Mouse (Mus musculus) adrenal gland, postnatal 10 days (tissue): ENCODE measurements at regions not wholly inside any gene's neighbourhood (a gene's known extent, or its start where the extent isn't known, plus 50 kb on each side); places are given as distances from the start of the nearest gene placed in this dataset.

Source experiments
- DNase-seq: peaks from one replicate; pipeline ENCODE4 v3.0.0; 2021; ENCODE audit warnings: mixed read lengths

DNA sequence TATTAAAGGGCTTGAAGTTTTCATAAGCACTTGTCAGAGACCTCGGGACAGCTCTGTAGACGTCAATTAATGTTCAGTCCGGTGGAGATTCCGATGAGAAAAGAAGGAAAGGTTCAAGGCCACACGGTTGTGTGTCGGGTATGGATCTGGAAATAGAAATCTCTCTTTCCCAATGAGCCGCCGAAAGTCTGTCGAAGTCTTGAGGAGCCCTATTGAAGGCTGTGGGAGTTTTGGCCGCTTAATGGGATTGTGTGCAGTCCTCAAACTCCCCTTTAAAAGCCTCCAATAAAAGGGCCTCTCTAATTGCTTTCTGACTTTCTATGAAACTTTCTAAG is 92.0 kb upstream of the Dio3 start:
- DNase-seq: no peak

DNA sequence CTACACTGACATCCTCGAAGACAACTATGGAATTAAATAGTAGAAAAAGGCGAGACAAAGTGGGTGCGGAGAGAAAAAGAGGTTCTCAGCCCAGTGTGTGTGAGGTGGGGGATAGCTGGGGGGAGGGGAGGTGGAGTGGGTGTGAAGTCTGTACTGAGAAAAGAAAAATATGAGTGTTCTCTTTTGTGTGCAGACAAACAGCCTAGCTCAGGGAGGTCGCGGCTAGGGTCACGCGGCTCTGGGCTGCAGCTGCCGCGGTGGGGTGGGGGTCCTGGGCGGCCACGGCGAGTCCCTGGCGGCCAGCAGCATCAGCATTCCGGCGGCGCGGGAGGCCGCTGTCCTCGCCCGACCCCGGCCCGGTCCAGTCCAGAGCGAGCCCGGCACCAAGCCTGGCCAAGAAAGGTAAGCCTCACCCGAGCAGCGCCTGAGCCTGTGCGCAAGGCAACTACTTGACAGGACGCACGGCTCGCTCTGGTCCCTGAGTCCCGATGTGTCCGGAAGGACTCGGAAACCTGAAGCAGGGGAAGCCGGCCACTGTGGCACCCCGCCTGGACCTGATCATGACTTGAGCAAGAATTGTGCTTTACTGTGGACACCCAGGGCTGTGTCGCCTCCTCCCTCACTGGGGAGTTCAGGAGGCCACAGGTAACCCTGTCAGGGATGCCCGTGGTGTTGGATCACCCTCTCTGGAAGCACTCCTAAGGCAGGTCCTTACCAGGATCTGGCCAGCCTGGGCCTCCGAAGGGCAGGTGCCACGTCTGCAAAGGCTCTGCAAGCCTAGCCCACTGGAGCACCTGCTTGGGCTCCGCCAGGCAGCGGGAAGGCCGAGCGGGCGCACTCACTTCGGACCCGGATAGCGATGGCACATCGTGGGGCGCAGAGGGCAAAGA is 91.4 kb upstream of the Dio3 start:
- DNase-seq: no peak

DNA sequence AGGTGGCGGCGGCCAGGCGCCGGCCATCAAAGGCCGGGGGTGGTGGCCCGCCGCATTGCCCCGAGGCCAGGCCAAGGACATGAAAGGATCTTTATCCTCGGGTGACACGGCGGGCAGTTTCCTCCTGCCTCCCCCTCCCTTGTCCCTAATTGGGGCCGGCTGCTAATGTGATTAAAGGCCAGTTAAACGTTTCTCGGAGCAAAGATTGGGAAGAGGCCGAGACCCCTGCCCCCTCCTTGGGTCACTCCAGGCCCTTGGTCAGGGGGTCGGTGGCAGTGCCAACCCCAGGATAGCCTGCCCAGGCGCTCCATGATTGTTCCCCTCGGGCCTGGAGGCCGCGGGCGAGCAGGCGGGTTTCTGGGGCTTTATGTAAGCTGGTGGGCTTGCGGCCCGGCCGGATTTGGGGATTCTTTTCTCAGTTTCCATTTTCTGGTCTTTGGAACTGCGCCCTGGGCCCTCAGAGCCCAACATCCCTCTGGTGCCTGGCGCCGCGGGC is 90.7 kb upstream of the Dio3 start:
- DNase-seq: no peak

DNA sequence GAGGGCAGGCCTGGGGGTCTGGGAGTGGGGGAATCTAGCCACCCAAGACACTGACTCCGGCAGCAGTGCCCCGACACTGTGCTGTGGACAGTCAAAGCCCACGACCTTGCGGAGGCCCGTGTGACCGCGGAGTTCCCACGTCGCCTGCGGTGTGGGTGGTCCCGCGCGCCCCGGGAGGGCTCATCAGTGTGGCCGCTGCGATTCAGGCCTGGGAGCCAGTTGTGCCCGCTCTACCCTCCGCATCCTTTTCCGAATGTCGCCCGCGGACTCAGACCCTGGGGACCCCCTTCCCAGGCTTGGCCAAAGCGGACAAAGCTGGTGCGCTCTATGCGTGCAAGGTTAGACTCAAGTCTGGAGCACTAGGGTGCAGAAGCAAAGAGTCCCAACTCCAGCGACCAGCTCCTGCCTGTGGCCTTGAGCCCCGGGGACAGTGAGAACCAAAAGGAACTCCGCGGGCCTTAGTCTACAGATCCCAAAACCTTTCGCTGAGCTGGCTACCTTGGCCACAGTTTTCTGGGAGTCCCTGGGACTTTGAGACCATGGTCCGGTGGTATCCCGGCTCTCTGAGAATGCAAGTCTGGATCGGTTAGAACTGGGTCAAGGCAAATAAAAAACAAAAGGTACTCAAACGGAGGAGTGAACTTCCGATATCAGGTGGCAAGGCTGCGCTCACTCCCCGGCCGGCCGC is 90.1 kb upstream of the Dio3 start:
- DNase-seq: no peak

DNA sequence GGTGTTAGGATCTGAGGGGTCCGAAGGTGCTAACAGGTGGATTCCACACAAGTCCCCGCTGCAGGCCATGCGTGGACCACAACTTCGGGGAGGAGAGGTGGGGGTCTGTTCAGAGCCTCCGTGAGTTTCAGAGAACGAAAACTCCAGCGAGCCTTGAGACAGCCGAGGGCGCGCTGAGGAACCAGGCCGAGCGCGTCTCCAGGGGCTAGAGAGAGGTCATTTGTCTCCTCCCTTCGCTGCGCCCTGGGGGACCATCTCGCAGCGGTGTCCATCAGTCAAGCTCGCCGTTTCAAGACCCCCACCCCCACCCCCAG is 89.6 kb upstream of the Dio3 start:
- DNase-seq: no peak

DNA sequence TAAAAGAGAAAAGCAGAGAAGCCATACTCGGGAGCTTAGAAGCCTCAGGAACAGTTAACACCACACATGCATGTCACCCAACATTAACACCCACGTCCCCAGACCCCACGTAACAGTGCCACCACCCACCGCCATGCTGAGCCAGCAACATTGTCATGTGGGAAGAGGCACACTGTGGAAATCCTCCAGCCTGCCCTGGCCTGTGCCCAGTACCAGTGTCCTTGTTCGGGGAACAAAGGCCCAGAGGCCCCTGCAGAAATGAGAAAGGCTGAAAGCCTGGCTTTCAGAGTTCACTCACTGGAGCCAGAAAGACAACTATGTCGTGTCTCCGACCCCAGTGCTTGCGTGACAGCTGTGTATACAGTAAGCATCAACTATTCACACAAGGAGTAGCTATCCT is 86.7 kb upstream of the Dio3 start:
- peak; percentile 45 for DNase-seq

DNA sequence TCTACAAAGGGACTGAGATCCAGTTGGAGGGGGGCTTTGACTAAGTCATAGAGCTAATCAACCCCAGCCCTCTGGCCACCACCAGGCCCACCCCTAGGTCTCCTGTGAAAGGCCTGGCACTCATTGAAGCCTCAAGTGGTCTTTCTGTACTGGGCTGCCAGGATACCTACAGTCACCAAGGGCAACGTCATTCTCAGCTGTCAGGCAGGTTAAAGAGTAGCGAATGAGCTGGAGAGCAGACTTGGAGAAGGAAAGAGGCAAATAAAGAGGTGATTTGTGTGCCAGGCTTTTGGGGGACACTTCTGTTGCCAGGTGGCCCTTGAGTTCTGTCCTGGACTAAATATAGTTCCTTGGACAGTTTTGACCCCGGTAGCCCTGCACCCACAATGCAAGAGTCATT is 81.5 kb upstream of the Dio3 start:
- DNase-seq: no peak

DNA sequence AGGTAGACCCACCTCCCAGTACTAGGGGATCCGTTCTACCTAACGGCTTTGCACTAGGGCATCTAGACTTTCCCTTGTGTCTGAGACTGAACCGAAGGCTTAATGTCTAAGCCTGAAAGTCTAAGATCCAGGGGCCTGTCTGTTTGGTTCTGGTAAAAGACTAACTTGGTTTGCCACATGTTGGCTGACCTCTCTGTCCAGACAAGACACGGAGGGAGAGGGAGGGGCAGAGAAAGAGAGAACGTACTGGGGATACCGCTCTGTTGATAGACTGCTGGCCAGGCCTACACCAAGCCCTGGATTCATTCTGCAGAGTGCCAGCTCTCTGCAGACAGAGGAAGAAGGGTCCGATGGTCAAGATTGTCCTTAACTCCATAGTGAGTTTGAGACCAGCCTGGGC is 78.4 kb upstream of the Dio3 start:
- no peak for DNase-seq

DNA sequence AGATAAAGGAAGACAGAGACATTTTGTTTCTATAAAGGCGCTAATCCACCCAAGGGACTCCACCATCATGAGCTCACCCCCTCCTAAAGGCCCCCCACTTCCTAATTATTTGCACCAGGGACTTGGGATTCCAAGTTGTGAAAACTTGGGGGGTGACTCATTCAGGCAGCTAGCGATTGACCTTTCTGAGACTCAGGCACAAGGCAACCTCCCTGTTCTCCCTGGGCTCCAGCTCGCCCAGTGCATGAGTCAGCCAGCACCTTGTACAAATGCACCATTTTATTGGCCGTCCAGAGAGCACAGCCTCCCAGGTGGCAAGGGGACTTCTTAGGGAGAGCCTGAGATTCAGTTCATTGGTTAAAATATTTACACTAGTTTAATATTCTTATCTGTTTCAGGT is 78.0 kb upstream of the Dio3 start:
- DNase-seq: peak; percentile 43

DNA sequence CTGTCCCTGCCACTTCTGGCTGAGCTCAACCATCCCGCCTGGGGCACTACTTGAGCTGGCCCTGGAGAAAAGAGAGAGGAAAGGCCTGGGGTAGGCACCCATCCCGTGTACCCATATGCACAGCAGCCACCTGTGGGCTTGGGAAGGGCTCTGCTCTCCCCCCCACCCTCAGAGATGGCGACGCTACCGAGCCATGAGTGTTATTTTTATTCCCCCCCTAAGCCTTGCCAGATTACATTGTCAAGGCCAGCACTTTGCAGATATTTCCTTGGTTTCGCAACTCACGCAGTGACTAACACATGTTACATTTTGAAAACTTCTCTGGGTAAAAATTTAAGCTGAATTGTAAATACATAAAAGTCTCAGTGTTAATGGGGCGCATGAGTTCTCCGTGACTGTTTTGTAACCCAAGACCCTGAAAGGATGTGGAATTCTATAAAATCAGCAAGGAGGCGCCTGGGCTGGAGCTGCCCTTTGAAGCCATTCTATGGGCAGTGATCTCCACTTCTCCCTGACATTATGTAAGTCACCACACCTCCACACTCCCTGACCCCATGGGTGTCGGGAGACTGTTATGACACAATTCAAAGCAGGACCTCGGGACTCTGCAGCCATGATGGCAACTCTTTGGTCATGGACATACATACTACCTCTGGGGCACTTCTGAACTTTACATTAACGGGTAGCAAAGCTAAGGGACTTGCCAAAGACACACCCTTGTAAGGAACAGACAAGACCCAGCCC is 75.4 kb upstream of the Dio3 start:
- DNase-seq: peak; percentile 56

DNA sequence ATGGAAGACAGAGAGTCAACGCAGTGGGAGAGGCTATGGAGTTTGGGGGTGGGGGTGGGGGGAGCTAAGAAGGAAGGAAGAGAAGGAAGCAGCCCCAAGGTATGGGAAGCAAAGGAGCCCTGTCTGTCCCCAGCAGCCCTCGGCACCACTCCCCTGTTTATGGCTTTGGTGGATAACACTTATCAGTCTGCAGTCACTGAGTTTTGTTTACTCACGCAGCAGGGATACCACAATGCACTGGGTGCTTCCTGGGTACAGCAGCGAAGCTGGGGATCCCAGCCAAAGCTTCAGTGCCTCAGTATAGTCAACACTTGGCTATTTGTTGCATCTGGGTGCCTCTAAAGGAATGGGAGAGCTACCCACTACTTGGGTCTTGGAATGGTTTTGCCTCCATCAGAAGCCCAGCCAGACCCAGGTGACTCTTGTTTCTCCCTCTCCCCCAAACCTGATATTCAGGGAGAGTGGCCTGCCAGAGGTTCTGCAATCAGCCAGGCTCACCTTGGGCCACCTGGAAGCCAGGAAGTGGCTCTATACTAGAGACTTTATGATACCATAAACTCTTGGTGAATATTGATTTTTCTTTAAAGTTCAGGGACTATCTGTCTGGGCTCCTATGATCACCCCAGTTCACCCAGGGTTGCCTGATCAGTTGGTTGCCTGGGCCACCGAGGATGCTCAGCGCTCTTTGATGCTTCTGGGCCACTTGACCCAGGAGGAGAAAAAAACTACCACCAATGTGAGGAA is 74.5 kb upstream of the Dio3 start:
- no peak for DNase-seq

DNA sequence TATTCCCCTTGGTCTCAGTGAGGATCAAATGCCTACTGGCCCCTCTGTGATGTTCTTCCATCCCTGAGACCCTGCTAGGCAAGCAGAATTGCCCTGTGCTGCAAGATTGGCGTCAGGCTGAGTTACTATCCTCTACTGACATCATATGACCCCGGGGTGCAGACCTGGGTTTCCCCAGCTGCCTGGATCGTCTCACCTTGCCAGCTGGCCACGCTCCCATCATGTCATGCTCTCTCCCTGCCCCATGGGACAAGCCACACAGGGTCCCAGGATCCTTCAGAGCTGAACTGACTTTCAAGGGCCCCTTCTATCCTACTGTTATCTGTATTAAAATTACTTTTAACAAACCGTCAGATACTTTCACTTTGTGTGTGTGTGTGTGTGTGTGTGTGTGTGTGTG is 72.6 kb upstream of the Dio3 start:
- DNase-seq: peak; percentile 54

DNA sequence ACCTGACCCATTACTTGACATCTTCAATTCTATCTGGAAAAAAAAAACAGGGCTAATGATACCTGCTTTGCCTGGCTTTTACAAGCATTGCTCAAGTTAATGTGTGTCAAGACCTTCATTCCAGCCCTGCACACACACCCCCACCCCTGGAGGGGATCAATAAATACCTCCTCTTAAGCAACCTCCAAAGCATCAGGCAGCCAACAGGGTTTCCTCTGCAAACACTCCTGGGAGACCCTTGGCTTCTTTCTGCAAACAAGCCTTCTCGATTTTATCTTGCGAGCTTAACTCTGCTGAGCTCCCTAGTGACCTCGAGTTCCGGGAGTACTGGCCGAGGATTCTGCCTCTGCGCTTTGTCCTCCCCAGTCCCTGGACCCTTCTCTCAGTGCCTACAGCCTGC is 72.1 kb upstream of the Dio3 start:
- no peak for DNase-seq

DNA sequence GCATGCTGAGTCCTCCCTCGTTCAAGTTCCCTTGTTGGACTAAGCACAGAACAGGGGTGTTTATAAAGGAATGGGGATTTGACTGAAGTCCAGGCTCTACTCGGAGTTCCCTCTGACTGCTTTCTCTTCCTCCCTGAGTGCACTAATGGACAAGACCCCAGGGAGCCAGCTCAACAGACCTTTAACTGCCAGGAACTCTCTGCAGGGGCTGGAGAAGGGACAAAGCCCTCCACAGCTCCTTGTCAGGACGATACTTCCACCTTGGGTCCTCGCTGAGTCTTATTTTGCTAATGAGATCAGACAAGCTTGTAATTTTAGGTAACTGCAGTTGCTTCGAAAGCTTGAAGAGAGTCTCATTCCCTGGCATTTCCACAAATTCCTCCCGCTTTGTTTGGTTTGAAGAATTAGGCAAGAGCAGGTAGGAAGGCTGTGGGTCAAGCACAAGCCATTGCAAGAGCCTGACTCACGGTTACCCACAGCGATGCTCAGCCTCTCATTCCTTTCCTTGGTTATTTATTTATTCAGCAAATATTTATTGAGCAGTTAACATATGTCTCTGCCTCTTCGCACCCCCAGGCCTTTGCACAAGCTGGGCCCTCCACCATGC is 71.5 kb upstream of the Dio3 start:
- no peak for DNase-seq

DNA sequence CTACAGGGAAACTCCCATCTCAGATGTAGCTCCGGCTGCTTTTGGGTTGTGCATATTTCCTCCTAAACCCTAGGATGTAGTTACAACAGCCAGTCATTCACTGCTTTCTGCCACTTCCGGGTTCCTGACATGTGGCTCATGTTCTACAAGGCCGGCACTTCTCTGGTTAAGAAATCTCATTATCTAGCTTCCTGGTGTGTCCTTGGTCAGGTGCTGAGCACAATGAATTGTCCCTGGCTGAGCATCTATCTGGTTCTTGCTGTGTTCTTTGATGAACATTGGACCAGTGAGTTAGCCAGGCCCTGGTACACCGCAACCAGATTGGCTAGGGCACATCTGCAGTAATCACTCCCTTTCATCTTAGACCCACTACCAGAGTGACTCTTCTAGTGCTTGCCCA is 66.2 kb upstream of the Dio3 start:
- DNase-seq: no peak

DNA sequence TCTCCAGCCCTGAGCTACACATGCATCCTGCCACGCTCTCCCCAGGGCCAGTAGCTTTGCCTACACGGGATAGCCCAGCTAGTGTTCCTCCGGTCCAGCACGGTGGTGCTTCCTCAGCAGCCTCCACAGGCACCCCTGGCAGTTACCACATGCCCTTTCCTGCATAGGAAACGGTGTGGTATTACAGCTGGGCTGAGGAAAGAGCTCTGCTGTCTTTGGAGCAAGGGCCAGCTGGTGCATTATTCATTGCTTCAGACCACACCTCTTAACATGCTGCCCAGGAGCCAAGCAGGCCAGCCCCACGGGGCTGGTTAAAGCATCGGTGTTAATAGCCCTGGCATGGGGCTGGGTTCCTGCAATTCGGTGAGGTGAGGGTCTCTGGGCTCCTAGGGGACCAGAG is 64.0 kb upstream of the Dio3 start:
- no peak for DNase-seq

DNA sequence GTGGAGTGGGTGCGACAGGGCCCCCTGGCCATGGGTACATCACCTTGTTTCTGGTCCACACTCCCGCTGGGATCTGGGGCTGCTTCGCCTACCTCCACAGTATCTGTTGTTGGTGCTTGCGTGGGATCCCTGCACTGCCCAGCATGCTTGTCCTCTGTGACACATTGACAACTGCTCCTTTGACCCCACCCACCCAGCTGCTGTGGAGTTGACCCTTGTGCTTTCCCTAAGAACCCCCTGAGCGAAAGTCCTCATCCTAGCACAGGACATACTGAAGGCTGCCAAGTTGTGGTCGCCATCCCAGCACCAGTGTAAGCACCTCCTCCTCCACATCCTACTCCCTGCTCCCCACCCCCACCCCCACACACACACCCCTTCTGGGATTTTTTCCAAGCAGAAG is 63.6 kb upstream of the Dio3 start:
- DNase-seq: no peak

DNA sequence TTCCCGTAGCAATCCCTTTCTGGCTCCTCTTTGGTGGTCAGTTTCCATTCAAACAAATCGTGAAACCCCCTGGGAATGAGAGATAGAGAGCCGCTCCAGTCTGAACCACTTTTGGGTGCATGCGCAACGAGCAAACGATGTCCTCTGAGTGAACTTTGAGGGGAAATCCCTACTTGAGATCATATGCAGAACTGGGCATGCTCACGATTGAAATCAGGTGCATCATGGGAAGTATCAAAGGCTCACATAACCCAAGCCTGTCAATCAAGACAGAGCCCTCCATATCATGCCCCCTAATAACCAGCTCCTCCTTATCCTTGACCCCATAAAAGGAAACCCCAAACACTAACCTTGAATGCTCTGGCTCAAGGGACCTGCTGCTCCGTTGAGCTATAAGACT is 59.1 kb upstream of the Dio3 start:
- no peak for DNase-seq

DNA sequence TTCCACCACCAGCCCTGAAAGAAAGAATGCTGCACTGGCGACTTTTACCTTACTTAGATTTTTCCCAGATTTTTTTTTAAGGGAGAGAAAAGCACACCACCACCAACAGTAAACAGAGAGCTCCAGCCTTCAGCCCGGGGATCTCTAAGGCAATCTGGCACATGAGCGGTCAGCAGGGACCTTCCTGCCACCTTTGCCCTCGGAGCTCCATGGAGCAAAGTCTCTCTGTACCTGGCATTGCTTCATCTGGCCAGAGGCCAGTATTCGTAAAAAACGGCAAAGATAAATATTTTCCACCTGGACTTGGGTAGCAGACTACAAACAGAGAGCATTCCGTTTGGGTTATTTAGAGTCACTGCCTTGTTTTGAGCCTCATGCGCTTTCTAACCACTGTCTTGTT is 58.4 kb upstream of the Dio3 start:
- DNase-seq: peak; percentile 73

DNA sequence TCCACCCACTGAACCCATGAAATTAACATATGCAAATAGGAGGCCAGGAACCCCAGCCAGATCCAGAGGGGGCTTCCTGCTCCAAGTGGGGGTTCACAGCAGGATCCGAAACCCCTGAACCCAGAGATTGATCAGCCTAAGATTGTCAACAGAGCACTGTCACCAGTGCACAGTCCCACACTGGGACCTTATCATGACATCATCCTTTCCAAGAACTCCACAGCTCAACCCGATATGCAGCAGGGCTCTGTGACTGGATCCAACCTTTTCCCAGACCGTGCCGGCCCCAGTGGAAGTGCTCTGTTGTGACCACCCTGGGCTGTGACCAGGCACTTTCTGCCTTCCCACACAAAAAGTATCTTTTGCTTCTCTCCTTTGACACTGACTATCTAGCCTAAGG is 57.7 kb upstream of the Dio3 start:
- DNase-seq: no peak

DNA sequence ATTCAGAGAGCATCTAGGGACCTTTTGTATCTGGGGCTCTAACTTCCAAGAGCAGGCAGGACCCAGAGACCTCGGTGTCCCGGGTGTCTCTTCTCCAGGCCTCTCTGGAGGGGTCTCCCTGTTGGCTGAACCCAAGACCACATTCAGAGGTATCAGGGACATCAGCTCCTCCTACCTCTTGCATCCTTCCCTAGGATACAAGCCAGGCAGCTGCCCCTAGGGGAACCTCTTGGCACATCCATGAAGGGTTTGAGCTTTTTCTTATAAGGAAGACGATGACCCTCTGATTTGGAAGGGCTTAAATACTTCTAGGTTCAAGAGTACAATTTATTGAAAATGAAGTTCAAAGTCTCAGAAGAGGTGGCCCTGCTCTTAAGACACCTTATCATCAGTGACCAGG is 57.2 kb upstream of the Dio3 start:
- peak; percentile 56 for DNase-seq

DNA sequence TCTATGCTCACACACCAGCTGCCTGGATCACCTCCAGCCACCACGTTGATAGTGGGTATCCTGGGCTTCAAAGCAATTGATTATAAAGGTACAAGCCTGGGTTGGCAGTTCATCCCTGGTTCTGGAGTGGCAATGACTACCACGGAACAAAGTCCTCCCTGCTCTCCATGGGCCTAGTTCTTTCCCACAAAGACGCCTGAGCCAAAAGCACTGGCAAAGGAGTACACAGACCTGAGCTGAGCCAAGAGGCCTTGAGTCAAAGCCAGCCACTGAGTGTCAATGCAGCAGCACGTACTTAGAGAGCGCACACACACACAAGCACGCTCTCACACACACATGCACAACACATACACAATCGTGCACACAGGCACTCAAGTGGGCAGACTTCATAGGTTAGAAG is 54.6 kb upstream of the Dio3 start:
- peak; percentile 75 for DNase-seq
